Mouse (Mus musculus) cortical plate, adult 2 months (tissue): ENCODE measurements at regions not wholly inside any gene's neighbourhood (a gene's known extent, or its start where the extent isn't known, plus 50 kb on each side); places are given as distances from the start of the nearest gene placed in this dataset.

Source experiments
- H3K27ac ChIP-seq: fragments of 200-500 bp; 2 replicates; pipeline ENCODE4 v1.5.1; 2012; ENCODE audit warnings: low read length, control low read depth, inconsistent platforms; ENCODE audit not compliant: insufficient read depth
- H3K4me1 ChIP-seq: fragments of 200-500 bp; 2 replicates; pipeline ENCODE4 v1.6.1; 2011; ENCODE audit warnings: low read length; ENCODE audit not compliant: control insufficient read depth, insufficient read depth
- H3K4me3 ChIP-seq: fragments of 200-500 bp; 2 replicates; pipeline ENCODE4 v1.5.1; 2011; ENCODE audit warnings: mild to moderate bottlenecking, low read length, control low read depth; ENCODE audit not compliant: insufficient read depth
- CTCF ChIP-seq: fragments of 200-500 bp; IDR thresholded peaks from 2 replicates; pipeline ENCODE4 v1.5.1; 2011; ENCODE audit warnings: mild to moderate bottlenecking, control low read depth, low read length; ENCODE audit not compliant: insufficient read depth; ENCODE audit errors: extremely low read depth
- POLR2A ChIP-seq: fragments of 200-500 bp; IDR thresholded peaks from 2 replicates; pipeline ENCODE4 v1.6.1; 2011; ENCODE audit warnings: mild to moderate bottlenecking, low read length, control low read depth; ENCODE audit not compliant: insufficient read depth; ENCODE audit errors: extremely low read depth

- TF ChIP-seq CTCF (no peak), POLR2A (no peak)
- no peaks in the 10 kb centered on the region for H3K4me1 ChIP-seq
- H3K4me3 ChIP-seq: no peak overlapping the region
- no peak overlapping the region for H3K27ac ChIP-seq
Measured at GRCm38 (mm10) chr9:34143131-34143795, 342.4 kb upstream of the Kirrel3 start.

- TF ChIP-seq CTCF: no peak
- no peak for TF ChIP-seq POLR2A
- H3K4me3 ChIP-seq: no peak overlapping the region
- no peaks in the 10 kb centered on the region for H3K4me1 ChIP-seq
Measured at GRCm38 (mm10) chr9:34155240-34156019, 330.3 kb upstream of the Kirrel3 start.

GRCm38 (mm10) chr9:34156581-34156980 is 329.1 kb upstream of the Kirrel3 start:
- no peaks in the 10 kb centered on the region for H3K4me1 ChIP-seq
- TF ChIP-seq POLR2A: no peak
- no peak for TF ChIP-seq CTCF
- H3K27ac ChIP-seq: no peak overlapping the region
- H3K4me3 ChIP-seq: no peak overlapping the region

More at GRCm38 (mm10) chr9:34155240-34156019, 330.3 kb upstream of the Kirrel3 start:
- H3K27ac ChIP-seq: no peak overlapping the region

GRCm38 (mm10) chr9:34161119-34161518 is 324.6 kb upstream of the Kirrel3 start:
- no peak overlapping the region for H3K4me3 ChIP-seq
- no peak for TF ChIP-seq CTCF
- no peak for TF ChIP-seq POLR2A
- no peak overlapping the region for H3K27ac ChIP-seq
- no peaks in the 10 kb centered on the region for H3K4me1 ChIP-seq

GRCm38 (mm10) chr9:34186314-34186713 is 299.4 kb upstream of the Kirrel3 start:
- no peak overlapping the region for H3K27ac ChIP-seq
- no peak overlapping the region for H3K4me3 ChIP-seq
- TF ChIP-seq POLR2A: no peak
- no peak for TF ChIP-seq CTCF
- no peaks in the 10 kb centered on the region for H3K4me1 ChIP-seq

GRCm38 (mm10) chr9:34192542-34192941 is 293.2 kb upstream of the Kirrel3 start:
- TF ChIP-seq POLR2A (no peak), CTCF (no peak)
- H3K4me3 ChIP-seq: no peak overlapping the region
- H3K4me1 ChIP-seq: no peaks in the 10 kb centered on the region
- H3K27ac ChIP-seq: no peak overlapping the region

GRCm38 (mm10) chr9:34202122-34202941 is 283.4 kb upstream of the Kirrel3 start:
- Histone ChIP-seq H3K27ac (no peak overlapping the region), H3K4me3 (no peak overlapping the region), H3K4me1 (no peaks in the 10 kb centered on the region)
- TF ChIP-seq CTCF: no peak
- no peak for TF ChIP-seq POLR2A

- no peak overlapping the region for H3K27ac ChIP-seq
- no peak overlapping the region for H3K4me3 ChIP-seq
- no peaks in the 10 kb centered on the region for H3K4me1 ChIP-seq
- TF ChIP-seq POLR2A (no peak), CTCF (no peak)
Measured at GRCm38 (mm10) chr9:34202942-34203551, 282.6 kb upstream of the Kirrel3 start.

GRCm38 (mm10) chr9:34203624-34204365 is 281.9 kb upstream of the Kirrel3 start:
- H3K4me1 ChIP-seq: no peaks in the 10 kb centered on the region
- no peak overlapping the region for H3K4me3 ChIP-seq
- H3K27ac ChIP-seq: no peak overlapping the region
- TF ChIP-seq POLR2A (no peak), CTCF (no peak)
